Mouse (Mus musculus) liver, embryonic 11.5 days (tissue): ENCODE results near the gene Pde4b. TPM values are rescaled to one million over a fixed set of nuclear protein-coding genes. Genes with fewer than 3 reads are reported as not detected.
"Not testable (repeated sequence)": the region's sequence is repeated elsewhere in the genome, so short reads cannot be mapped to it uniquely, and the experiment has no call there.

Experiments used
- ATAC-seq: fragments of 200-750 bp; cut with Nextera tagmentation; replicated peaks from 2 replicates; pipeline ENCODE4 v1.8.0; 2017; ENCODE audit warnings: moderate number of reproducible peaks, mild to moderate bottlenecking, moderate TSS enrichment, moderate library complexity; ENCODE audit not compliant: low FRiP score
- DNase-seq: peaks from one replicate; pipeline ENCODE4 v3.0.0-alpha.2; 2017; ENCODE audit warnings: low spot score
- H3K27ac ChIP-seq: fragments of 300-500 bp; sonication (generic); 2 replicates; pipeline ENCODE4 v1.5.1; 2014; ENCODE audit warnings: mild to moderate bottlenecking, low read depth, low read length, control low read depth
- H3K27me3 ChIP-seq: fragments of 300-500 bp; sonication (generic); replicated peaks from 2 replicates; pipeline ENCODE4 v1.6.1; 2014; ENCODE audit warnings: low read length, mixed read lengths; ENCODE audit not compliant: control insufficient read depth, insufficient read depth
- H3K36me3 ChIP-seq: fragments of 300-500 bp; sonication (generic); 2 replicates; pipeline ENCODE4 v1.6.1; 2014; ENCODE audit warnings: mild to moderate bottlenecking, low read length, moderate library complexity, mixed read lengths; ENCODE audit not compliant: control insufficient read depth, insufficient read depth
- H3K4me1 ChIP-seq: fragments of 300-500 bp; sonication (generic); replicated peaks from 2 replicates; pipeline ENCODE4 v1.6.1; 2014; ENCODE audit warnings: low read length, mixed read lengths; ENCODE audit not compliant: control insufficient read depth, insufficient read depth
- H3K4me2 ChIP-seq: fragments of 300-500 bp; sonication (generic); 2 replicates; pipeline ENCODE4 v1.6.1; 2014; ENCODE audit warnings: mild to moderate bottlenecking, control low read depth, moderate library complexity
- H3K4me3 ChIP-seq: fragments of 300-500 bp; sonication (generic); 2 replicates; pipeline ENCODE4 v1.5.1; 2014; ENCODE audit warnings: low read depth, low read length, control low read depth
- H3K9ac ChIP-seq: fragments of 300-500 bp; sonication (generic); 2 replicates; pipeline ENCODE4 v1.6.1; 2014; ENCODE audit warnings: low read depth, low read length, control low read depth
- H3K9me3 ChIP-seq: fragments of 300-500 bp; sonication (generic); 2 replicates; pipeline ENCODE4 v1.6.1; 2016; ENCODE audit warnings: low read length, inconsistent platforms, mixed read lengths; ENCODE audit not compliant: control insufficient read depth
- WGBS: fragments of 180-500 bp; shearing (Covaris S2); extraction: QIAGEN DNeasy Blood & Tissue Kit; methylation state at CpG from one replicate; pipeline ENCODE4 v1.1.7; 2014; 5-methylcytosine and 5-hydroxymethylcytosine counted together
- polyA plus RNA-seq: library from polyadenylated mRNA; unstranded; fragments of >200 nt; fragmentation: Nextera tagmentation; extraction: Ambion mirVana; gene quantifications from 2 replicates; pipeline ENCODE4 v1.2.1, GENCODE M21; 2014

Pde4b gene
- polyA plus RNA-seq = 9.2 and 11.5 TPM in 2 replicates

DNA sequence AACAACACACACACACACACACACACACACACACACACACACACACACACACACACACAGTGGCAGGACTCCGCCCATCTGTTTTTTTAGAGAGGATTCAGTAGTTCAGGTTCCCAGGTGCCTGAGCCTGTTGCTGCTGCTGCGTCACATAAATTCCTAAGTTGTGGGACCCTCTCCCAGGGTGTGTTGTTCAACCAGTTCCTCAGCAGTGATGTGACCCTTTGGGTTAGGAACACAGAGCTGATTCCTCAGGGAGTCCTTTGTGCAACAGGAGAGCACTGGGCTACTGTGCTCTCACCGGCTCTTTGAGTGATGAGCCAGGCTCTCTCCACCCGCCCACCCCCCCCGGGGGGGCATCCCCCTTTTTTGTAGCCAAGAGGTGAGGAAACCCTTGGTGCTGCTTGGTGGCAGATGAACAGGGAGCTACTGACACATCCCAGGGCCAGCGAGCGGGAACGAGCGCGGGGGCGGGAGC is at the start of gene Pde4b:
Gene Pde4b, plus strand, starts transcription at position 453 of the 475 bp plus-strand sequence.
- DNase-seq (peak; percentile 32), ATAC-seq (peak; percentile 15; the same call in 1 of the 2 replicates)
- peak within 1 kb of the TSS; percentile 78 for H3K4me2 ChIP-seq
- H3K9me3 ChIP-seq = no peaks in the 10 kb centered on the region
- no peak within 1 kb of the TSS for H3K27ac ChIP-seq
- H3K4me1 ChIP-seq = no peaks in the 10 kb centered on the region
- H3K4me3 ChIP-seq = peak within 1 kb of the TSS; percentile 51
- no peaks in the 10 kb centered on the region for H3K36me3 ChIP-seq
- H3K27me3 ChIP-seq = peaks cover 30% of the 10 kb centered on the region
- WGBS = 12% methylated on average over 9 of the region's 11 CpGs
- H3K9ac ChIP-seq = no peak within 1 kb of the TSS

GRCm38 (mm10) chr4:102040190-102040589 is 47.2 kb upstream of the Pde4b start:
- ATAC-seq = no peak
- Histone ChIP-seq H3K27ac (no peak overlapping the region), H3K4me1 (no peaks in the 10 kb centered on the region), H3K4me3 (no peak overlapping the region), H3K36me3 (no peaks in the 10 kb centered on the region), H3K9me3 (no peaks in the 10 kb centered on the region), H3K4me2 (no peak overlapping the region), H3K9ac (no peak overlapping the region), H3K27me3 (no peaks in the 10 kb centered on the region)
- 71% methylated on average over 3 of the region's 3 CpGs for WGBS
- no peak for DNase-seq

GRCm38 (mm10) chr4:102045183-102046140 is 41.9 kb upstream of the Pde4b start:
- Histone ChIP-seq H3K27me3 (no peaks in the 10 kb centered on the region), H3K9me3 (no peaks in the 10 kb centered on the region), H3K4me2 (no peak overlapping the region), H3K9ac (no peak overlapping the region), H3K36me3 (no peaks in the 10 kb centered on the region), H3K4me3 (no peak overlapping the region), H3K4me1 (no peaks in the 10 kb centered on the region), H3K27ac (peak overlapping the region; percentile 8; the same call in 1 of the 2 replicates)
- DNase-seq (no peak), ATAC-seq (peak; percentile 31; the same call in 1 of the 2 replicates)
- WGBS = 27% methylated on average over 6 of the region's 6 CpGs

GRCm38 (mm10) chr4:102049368-102049767 is 38.0 kb upstream of the Pde4b start:
- not testable (repeated sequence) for H3K27me3 ChIP-seq, H3K4me2 ChIP-seq, H3K4me3 ChIP-seq, H3K27ac ChIP-seq, H3K36me3 ChIP-seq, H3K9me3 ChIP-seq, H3K9ac ChIP-seq, DNase-seq, H3K4me1 ChIP-seq
- peak; percentile 75 for ATAC-seq
- WGBS = 91% methylated on average over 14 of the region's 14 CpGs

DNA sequence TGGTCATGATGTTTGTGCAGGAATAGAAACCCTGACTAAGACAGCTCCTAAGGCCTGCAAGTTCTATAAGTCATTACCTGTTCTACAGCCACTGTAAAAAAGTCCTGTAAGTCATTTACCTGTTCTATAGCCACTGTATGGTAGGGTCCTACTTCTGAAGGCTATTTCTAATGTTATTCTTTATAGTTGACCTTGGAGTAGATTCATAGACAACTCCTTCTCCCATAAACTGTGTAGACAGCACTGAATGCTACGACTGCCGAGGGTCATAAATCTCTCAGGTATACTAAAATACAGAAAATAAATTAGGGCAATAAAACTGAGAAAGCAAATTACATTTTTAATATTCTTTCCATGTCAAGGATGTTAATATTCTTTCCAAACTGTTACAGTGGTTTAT is 26.0 kb upstream of the Pde4b start:
- Histone ChIP-seq H3K36me3 (no peaks in the 10 kb centered on the region), H3K9me3 (no peaks in the 10 kb centered on the region), H3K4me3 (no peak overlapping the region), H3K9ac (no peak overlapping the region), H3K27ac (no peak overlapping the region), H3K27me3 (no peaks in the 10 kb centered on the region), H3K4me1 (no peaks in the 10 kb centered on the region), H3K4me2 (no peak overlapping the region)
- no peak for ATAC-seq
- WGBS = 81% methylated on average over 2 of the region's 2 CpGs
- DNase-seq = no peak

GRCm38 (mm10) chr4:102069314-102069713 is 18.0 kb upstream of the Pde4b start:
- no peak overlapping the region for H3K9ac ChIP-seq
- no peak overlapping the region for H3K4me3 ChIP-seq
- no peak for ATAC-seq
- DNase-seq = no peak
- 93% methylated on average over 2 of the region's 2 CpGs for WGBS
- no peaks in the 10 kb centered on the region for H3K36me3 ChIP-seq
- no peaks in the 10 kb centered on the region for H3K9me3 ChIP-seq
- H3K27ac ChIP-seq = no peak overlapping the region
- no peaks in the 10 kb centered on the region for H3K4me1 ChIP-seq
- no peaks in the 10 kb centered on the region for H3K27me3 ChIP-seq
- H3K4me2 ChIP-seq = no peak overlapping the region

DNA sequence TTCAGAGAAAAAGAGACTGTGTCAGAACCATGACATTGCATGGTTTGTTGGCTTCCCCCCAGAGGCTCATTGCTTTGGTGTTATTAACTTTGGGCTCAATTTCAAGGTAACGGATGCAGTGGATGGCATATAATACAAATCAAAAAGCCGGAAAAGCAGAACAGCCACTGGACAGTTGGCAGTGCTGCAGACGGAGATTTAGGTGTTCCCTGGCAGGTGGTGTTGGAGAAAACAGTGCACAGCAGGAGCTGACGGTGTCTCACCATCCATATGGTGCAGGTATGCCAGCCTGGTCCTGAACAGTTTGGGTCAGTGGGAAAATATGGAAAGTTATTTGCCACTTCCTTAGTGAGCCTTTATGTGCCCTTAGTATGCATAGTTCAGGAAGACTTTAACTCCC is 1.0 kb upstream of the Pde4b start:
- no peak overlapping the region for H3K4me2 ChIP-seq
- no peak overlapping the region for H3K27ac ChIP-seq
- H3K4me1 ChIP-seq = no peaks in the 10 kb centered on the region
- no peak for ATAC-seq
- no peak overlapping the region for H3K4me3 ChIP-seq
- no peaks in the 10 kb centered on the region for H3K36me3 ChIP-seq
- 83% methylated on average over 4 of the region's 4 CpGs for whole genome bisulfite sequencing
- H3K9ac ChIP-seq = no peak overlapping the region
- H3K27me3 ChIP-seq = peaks cover 30% of the 10 kb centered on the region
- no peaks in the 10 kb centered on the region for H3K9me3 ChIP-seq
- DNase-seq = no peak

DNA sequence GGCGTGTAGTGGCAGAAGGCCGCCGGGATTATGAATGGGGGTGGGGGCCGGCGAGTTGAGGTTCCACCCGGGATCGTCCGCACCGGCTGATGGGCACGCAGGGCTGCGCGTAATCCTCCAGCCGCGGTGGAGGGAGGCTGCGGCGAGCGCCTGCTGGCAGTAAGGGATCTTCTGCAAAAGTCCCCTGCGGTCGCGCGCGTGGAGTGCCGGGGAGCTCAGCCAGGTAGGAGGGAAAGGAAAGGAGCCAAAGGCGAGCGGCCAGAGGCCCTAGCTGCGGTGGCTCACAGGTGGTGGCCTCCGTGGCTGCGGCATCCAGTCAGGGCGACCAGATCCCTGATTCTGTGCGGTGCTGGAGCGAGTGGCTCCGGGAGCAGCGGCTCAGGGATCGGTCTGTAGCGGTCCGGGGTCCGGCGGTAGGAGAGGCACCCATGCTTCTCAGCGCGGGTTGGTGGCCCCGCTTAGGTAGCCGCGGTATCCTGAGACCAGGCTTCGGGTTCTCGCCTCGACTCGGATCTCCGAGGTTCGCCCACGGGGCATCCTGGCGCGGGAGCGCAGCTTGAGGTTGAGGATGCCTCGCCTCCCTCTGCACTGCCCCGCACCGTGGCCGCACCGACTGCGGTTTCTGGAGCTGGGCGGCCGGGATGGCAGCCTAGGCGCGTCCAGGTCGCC is 357 bp downstream of the Pde4b start:
- no peak overlapping the region for H3K27ac ChIP-seq
- no peaks in the 10 kb centered on the region for H3K4me1 ChIP-seq
- peak; percentile 43; the same call in 1 of the 2 replicates for ATAC-seq
- DNase-seq = peak; percentile 43
- WGBS = 1% methylated on average over 63 of the region's 64 CpGs
- H3K27me3 ChIP-seq = peaks cover 30% of the 10 kb centered on the region
- peak overlapping the region; percentile 51 for H3K4me3 ChIP-seq
- no peaks in the 10 kb centered on the region for H3K36me3 ChIP-seq
- H3K4me2 ChIP-seq = peak overlapping the region; percentile 78
- no peak overlapping the region for H3K9ac ChIP-seq
- H3K9me3 ChIP-seq = no peaks in the 10 kb centered on the region
